Mouse (Mus musculus) heart, postnatal 0 days (tissue): ENCODE results near the gene Hnrnpul1. TPM values are rescaled to one million over a fixed set of nuclear protein-coding genes. Genes with fewer than 3 reads are reported as not detected.
A peak's percentile ranks its signal among the peaks of the same experiment; 100 is the strongest.

Source experiments
- ATAC-seq: fragments of 200-750 bp; cut with Nextera tagmentation; 2 replicates; pipeline ENCODE4 v1.8.0; 2017; ENCODE audit warnings: low read depth, moderate number of reproducible peaks, moderate library complexity; ENCODE audit not compliant: insufficient read depth
- DNase-seq: peaks from one replicate; pipeline ENCODE4 v3.0.0-alpha.2; 2016; ENCODE audit warnings: low spot score
- H3K27ac ChIP-seq: fragments of 300-500 bp; sonication (generic); 2 replicates; pipeline ENCODE4 v1.5.1; 2014; ENCODE audit warnings: low read depth, mild to moderate bottlenecking
- H3K27me3 ChIP-seq: fragments of 300-500 bp; sonication (generic); 2 replicates; pipeline ENCODE4 v1.6.1; 2014; ENCODE audit warnings: low read length, mixed read lengths; ENCODE audit not compliant: control insufficient read depth, insufficient read depth
- H3K36me3 ChIP-seq: fragments of 300-500 bp; sonication (generic); replicated peaks from 2 replicates; pipeline ENCODE4 v1.6.1; 2014; ENCODE audit warnings: low read length, mixed read lengths; ENCODE audit not compliant: control insufficient read depth, insufficient read depth
- H3K4me1 ChIP-seq: fragments of 300-500 bp; sonication (generic); 2 replicates; pipeline ENCODE4 v1.6.1; 2014; ENCODE audit warnings: antibody characterized with exemption; ENCODE audit not compliant: control insufficient read depth, insufficient read depth
- H3K4me2 ChIP-seq: fragments of 300-500 bp; sonication (generic); 2 replicates; pipeline ENCODE4 v1.6.1; 2014; ENCODE audit warnings: low read depth, mild to moderate bottlenecking, low read length, moderate library complexity
- H3K4me3 ChIP-seq: fragments of 300-500 bp; sonication (generic); 2 replicates; pipeline ENCODE4 v1.5.1; 2014; ENCODE audit warnings: low read depth, low read length
- H3K9ac ChIP-seq: fragments of 300-500 bp; sonication (generic); replicated peaks from 2 replicates; pipeline ENCODE4 v1.6.1; 2014; ENCODE audit warnings: low read depth, low read length, mixed read lengths
- H3K9me3 ChIP-seq: fragments of 300-500 bp; sonication (generic); replicated peaks from 2 replicates; pipeline ENCODE4 v1.6.1; 2016; ENCODE audit warnings: low read length; ENCODE audit not compliant: control insufficient read depth
- CTCF ChIP-seq: IDR thresholded peaks from 2 replicates; pipeline ENCODE4 v1.5.1; 2016; ENCODE audit warnings: antibody characterized with exemption, control low read depth, low read depth
- EP300 ChIP-seq: IDR thresholded peaks from 2 replicates; pipeline ENCODE4 v1.6.1; 2016; ENCODE audit warnings: antibody characterized with exemption, low read depth
- WGBS: fragments of 180-500 bp; shearing (Covaris S2); extraction: QIAGEN DNeasy Blood & Tissue Kit; methylation state at CpG from one replicate; pipeline ENCODE4 v1.1.7; 2014; 5-methylcytosine and 5-hydroxymethylcytosine counted together
- polyA plus RNA-seq: library from polyadenylated mRNA; unstranded; fragments of >200 nt; fragmentation: Nextera tagmentation; extraction: Ambion mirVana; gene quantifications from 2 replicates; pipeline ENCODE4 v1.2.1, GENCODE M21; 2015
- total RNA-seq: library from RNA; depleted of rRNA; stranded (reverse); fragments of >200 nt; gene quantifications from 2 replicates; pipeline ENCODE4 v1.2.3, GENCODE M21; 2014; ENCODE audit warnings: low replicate concordance

The Hnrnpul1 gene
- total and polyA plus RNA-seq, 2 experiments from 2014 or later, result 27.7 to 78.5 TPM

DNA sequence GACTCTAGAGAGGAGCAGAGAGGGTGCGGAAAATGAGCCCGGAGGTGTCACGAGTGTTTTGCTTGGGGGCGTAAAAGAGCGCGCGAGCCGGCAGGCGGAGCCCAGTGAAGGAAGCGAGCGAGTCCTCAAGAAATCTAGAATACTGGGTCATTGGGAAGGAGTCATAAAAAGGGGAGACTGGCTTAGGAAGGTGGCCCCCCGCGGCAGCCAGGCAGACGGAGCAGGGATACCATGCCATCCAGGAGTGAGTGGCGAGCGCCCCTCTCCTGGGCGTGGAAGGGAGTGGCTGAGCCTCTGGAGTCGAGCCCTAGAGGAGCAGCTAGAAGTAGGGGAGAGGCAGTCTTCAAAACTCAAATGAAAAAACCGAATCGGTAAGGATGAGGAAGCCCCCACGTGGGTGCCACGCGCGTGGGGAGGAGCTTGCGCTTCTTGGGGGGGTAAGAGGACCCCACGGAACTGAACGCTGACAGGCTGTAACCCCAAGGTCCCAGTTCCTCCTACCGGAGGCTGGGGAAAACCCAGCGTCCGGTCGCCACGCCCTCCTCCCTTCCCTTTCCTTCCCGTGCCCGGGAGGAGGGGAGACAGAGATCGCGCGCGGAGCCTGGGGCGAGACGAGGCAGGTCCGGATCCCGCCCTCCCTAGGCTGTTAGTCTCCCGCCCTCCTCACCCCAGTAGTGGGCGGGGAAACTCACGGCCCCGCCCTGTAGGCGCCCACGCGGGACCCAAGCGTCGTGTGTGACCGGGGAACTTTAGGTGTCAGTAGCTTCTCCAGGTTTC, 65.6 kb downstream of the Hnrnpul1 start:
- ATAC-seq, result peak; percentile 74
- H3K36me3 ChIP-seq, result 0 out of 2 replicates have a peak, but pooled peaks cover 4% of the 10 kb centered on the region
- H3K27ac ChIP-seq, result peak overlapping the region; percentile 87
- H3K4me2 ChIP-seq, result peak overlapping the region; percentile 79
- H3K9ac ChIP-seq, result peak overlapping the region; percentile 71
- TF ChIP-seq EP300, result peak; percentile 32; the same call in 1 of the 2 replicates
- no peak for TF ChIP-seq CTCF
- WGBS, result 1% methylated on average over 37 of the region's 52 CpGs
- H3K4me3 ChIP-seq, result peak overlapping the region; percentile 84
- H3K27me3 ChIP-seq, result no peaks in the 10 kb centered on the region
- peak; percentile 73 for DNase-seq
- peaks cover 4% of the 10 kb centered on the region; the same call in 1 of the 2 replicates for H3K4me1 ChIP-seq
- no peaks in the 10 kb centered on the region for H3K9me3 ChIP-seq

DNA sequence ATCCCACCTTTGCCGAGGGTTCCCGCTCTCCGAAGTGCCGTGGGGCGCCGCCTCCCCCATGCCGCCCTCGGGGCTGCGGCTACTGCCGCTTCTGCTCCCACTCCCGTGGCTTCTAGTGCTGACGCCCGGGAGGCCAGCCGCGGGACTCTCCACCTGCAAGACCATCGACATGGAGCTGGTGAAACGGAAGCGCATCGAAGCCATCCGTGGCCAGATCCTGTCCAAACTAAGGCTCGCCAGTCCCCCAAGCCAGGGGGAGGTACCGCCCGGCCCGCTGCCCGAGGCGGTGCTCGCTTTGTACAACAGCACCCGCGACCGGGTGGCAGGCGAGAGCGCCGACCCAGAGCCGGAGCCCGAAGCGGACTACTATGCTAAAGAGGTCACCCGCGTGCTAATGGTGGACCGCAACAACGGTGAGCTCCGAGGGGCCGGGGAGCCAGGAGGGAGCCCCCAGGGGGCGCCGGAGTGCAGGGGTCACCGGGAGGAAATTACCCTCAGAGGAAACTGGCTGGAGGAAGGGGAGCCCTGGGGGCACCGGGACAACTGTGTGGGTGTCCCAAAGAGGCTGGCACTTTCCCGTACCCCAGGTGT, 66.7 kb downstream of the Hnrnpul1 start:
- DNase-seq (peak; percentile 41), ATAC-seq (no peak)
- H3K4me3 ChIP-seq, result peak overlapping the region; percentile 84
- no peaks in the 10 kb centered on the region for H3K9me3 ChIP-seq
- H3K4me2 ChIP-seq, result peak overlapping the region; percentile 79
- no peak for TF ChIP-seq EP300
- TF ChIP-seq CTCF, result peak; percentile 15
- H3K27me3 ChIP-seq, result no peaks in the 10 kb centered on the region
- H3K4me1 ChIP-seq, result peaks cover 4% of the 10 kb centered on the region; the same call in 1 of the 2 replicates
- peak overlapping the region; percentile 71 for H3K9ac ChIP-seq
- H3K27ac ChIP-seq, result peak overlapping the region; percentile 87
- no peaks in the 10 kb centered on the region for H3K36me3 ChIP-seq
- under 1% methylated on average over 47 of the region's 47 CpGs for WGBS

DNA sequence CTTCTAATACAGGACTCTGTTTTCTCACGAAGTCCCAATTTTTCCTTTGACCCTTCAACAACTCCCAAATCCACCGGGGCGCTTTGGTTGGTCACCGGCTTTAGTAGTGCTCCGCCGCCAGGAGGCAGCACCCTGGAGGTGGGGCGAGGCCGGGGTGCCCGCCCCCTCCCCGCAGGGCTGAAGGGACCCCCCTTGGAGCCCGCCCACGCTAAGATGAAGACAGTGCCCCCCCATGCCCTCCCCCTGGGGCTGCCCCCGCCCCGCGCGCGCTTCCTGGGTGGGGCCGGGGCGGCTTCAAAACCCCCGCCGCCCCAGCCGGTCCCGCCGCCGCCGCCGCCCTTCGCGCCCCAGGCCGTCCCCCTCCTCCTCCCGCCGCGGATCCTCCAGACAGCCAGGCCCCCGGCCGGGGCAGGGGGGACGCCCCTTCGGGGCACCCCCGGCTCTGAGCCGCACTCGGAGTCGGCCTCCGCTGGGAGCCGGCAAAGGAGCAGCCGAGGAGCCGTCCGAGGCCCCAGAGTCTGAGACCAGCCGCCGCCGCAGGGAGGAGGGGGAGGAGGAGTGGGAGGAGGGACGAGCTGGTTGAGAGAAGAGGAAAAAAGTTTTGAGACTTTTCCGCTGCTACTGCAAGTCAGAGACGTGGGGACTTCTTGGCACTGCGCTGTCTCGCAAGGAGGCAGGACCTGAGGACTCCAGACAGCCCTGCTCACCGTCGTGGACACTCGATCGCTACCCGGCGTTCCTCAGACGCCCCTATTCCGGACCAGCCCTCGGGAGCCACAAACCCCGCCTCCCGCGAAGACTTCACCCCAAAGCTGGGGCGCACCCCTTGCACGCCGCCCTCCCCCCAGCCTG, 67.7 kb downstream of the Hnrnpul1 start, which contains the start of gene Tgfb1:
Gene Tgfb1, plus strand, starts transcription at position 323 of the 852 bp plus-strand sequence.
- Histone ChIP-seq H3K27me3 (no peaks in the 10 kb centered on the region), H3K4me2 (peak within 1 kb of the TSS; percentile 79), H3K9ac (peak within 1 kb of the TSS; percentile 71), H3K4me1 (peaks cover 4% of the 10 kb centered on the region; the same call in 1 of the 2 replicates), H3K36me3 (no peaks in the 10 kb centered on the region), H3K27ac (peak within 1 kb of the TSS; percentile 87), H3K9me3 (no peaks in the 10 kb centered on the region), H3K4me3 (peak within 1 kb of the TSS; percentile 84)
- 1% methylated on average over 57 of the region's 69 CpGs for WGBS
- ATAC-seq (peak; percentile 50), DNase-seq (peak; percentile 71)
- TF ChIP-seq EP300 (no peak), CTCF (peak; percentile 57)

DNA sequence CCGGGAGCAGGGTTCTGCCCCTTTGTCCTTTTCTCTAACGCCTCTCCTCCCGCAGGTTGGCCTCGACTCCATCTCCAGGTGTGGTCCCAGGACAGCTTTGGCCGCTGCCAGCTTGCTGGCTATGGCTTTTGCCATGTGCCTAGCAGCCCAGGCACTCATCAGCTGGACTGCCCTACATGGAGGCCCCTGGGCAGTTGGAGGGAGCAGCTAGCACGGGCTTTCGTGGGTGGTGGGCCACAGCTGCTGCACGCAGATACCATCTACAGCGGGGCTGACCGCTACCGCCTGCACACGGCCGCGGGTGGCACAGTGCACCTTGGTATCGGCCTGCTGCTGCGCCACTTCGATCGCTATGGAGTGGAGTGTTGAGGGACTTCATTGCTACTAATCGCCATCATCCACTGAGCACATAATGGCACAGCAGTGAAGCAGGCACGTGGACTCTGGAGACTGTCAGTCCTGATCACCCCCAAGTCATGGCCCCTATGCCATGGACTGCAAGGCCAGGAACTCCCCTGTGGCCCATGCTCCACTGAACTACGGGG, 68.6 kb downstream of the Hnrnpul1 start:
- TF ChIP-seq EP300 (no peak), CTCF (no peak)
- no peaks in the 10 kb centered on the region for H3K9me3 ChIP-seq
- no peak for DNase-seq
- WGBS, result 76% methylated on average over 21 of the region's 21 CpGs
- H3K36me3 ChIP-seq, result no peaks in the 10 kb centered on the region
- no peaks in the 10 kb centered on the region for H3K27me3 ChIP-seq
- no peak overlapping the region for H3K27ac ChIP-seq
- no peak overlapping the region for H3K9ac ChIP-seq
- no peak for ATAC-seq
- H3K4me2 ChIP-seq, result peak overlapping the region; percentile 79
- peaks cover 9% of the 10 kb centered on the region; the same call in 1 of the 2 replicates for H3K4me1 ChIP-seq
- H3K4me3 ChIP-seq, result peak overlapping the region; percentile 84; the same call in 1 of the 2 replicates

DNA sequence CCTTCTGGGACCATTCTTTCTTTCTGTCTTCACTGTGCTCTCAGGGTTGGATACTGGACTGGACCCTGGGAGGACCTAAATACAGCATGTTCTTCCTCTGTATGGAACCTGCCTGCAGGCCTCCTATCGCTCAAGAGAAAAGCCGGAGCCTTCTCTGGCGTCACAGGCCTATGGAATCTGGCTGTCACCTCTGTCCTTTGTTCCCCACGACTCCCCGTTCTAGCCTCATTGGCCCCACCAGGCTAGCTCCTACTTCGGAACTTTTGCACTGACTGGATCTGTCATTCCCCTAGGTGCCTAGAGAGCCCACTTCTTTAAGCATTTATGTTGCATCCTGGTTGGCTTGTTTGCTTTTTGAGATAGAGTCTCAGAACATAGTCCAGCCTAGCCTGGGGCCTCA, 69.9 kb downstream of the Hnrnpul1 start:
- whole genome bisulfite sequencing, result 81% methylated on average over 6 of the region's 6 CpGs
- Histone ChIP-seq H3K9ac (no peak overlapping the region), H3K4me2 (no peak overlapping the region), H3K4me3 (no peak overlapping the region), H3K4me1 (peaks cover 9% of the 10 kb centered on the region; the same call in 1 of the 2 replicates), H3K9me3 (no peaks in the 10 kb centered on the region), H3K27me3 (no peaks in the 10 kb centered on the region), H3K36me3 (no peaks in the 10 kb centered on the region), H3K27ac (no peak overlapping the region)
- no peak for TF ChIP-seq EP300
- TF ChIP-seq CTCF, result no peak
- ATAC-seq (no peak), DNase-seq (no peak)
